Mouse (Mus musculus): ENCODE results near the gene Mvb12b.

DNA sequence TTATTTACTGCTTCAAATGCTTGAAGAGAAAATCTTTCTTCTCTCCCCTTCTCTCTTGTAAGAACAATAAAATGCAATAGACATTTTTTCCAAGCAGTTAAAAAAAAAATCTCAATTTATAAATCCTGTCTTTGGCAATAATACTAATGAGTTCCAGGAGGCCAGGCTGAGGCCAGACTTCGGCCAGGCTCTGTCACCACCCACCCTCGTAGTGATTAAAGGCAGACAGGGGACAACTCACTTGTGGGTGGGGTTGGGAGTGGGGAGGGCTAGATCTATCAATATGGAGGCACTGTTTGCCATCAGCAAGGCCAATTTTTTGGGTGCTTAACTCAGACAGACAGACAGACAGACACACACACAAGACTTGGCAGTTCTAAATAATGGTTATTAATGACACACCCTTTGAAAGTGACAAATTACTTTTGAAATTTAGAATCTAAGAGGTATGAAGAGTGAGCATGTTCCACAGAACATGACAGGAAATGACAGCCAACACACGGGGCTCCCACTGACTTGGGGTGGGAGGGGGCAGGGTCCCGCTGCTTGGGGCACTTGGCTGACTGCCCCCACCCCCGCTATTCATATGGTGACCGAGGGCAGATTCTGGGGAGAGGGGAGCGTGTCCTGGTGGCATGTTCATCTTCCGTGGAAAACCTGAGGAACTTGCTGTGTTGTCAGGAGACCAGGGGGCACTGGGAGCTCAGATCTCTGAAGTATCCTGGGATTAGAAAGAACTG is 74.1 kb downstream of the Mvb12b start:
- TF ChIP-seq CTCF (IDR thresholded peaks at IDR 0.05; ENCODE audit: extremely low read depth, insufficient read depth, insufficient read length, insufficient replicate concordance) (no peak), POLR2A (IDR thresholded peaks at IDR 0.05; ENCODE audit: low read depth, low read length) (no peak)
